Mouse (Mus musculus): ENCODE data around the gene Nlrp6. TPM values are rescaled to one million over a fixed set of nuclear protein-coding genes. Genes with fewer than 3 reads are reported as not detected.
"Not testable (repeated sequence)": the region's sequence is repeated elsewhere in the genome, so short reads cannot be mapped to it uniquely, and the experiment has no call there.

Nlrp6 gene
- polyA plus RNA-seq, 1 experiment from 2014 or later, result 18.8 TPM

DNA sequence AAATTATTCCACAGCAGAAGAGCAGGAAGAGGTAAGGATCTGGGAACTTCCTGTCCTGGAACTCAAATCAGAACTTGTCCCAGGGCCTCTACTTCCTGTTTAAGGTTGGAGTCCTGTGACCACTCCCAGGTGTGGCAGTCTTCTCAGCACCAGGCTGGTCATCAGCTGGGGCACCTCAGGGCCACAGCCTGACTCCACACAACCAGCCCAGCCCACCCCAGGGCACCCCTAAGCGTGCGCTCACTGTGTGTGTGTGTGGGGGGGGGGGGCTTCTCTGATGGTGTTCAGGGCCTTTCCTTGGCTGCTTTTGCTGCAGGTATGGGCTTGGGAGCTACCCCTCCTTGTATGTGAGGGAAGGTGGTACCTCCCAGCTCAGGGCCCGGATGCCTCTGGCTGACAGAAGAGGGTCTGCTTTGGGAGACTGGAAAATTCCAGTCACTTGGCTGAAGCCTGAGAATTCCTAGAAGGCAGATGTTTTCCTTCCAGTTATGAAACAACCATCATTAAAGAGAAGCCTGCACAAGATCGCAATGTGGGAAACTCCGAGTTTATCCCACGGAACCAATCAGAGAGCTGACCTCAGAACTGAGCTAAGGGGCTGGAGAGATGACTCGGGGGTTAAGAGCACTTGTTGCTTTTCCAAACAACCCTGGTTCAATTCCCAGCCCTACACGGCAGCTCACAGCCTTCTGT lies 50.9 kb downstream of the Nlrp6 start:
- H3K4me1 ChIP-seq (ENCODE audit: insufficient read depth), result peaks cover 4% of the 10 kb centered on the region; the same call in 1 of the 2 replicates
- WGBS (ENCODE audit: insufficient replicate concordance), result 76% methylated on average over 8 of the region's 8 CpGs
- H3K36me3 ChIP-seq (replicated peaks; ENCODE audit: insufficient read depth, low read length), result no peaks in the 10 kb centered on the region
- DNase-seq (no peak), ATAC-seq (no peak)
- H3K27me3 ChIP-seq (ENCODE audit: insufficient read depth, low read length), result no peaks in the 10 kb centered on the region
- TF ChIP-seq EP300 (IDR thresholded peaks at IDR 0.05; ENCODE audit: low read depth), result no peak
- TF ChIP-seq CTCF (IDR thresholded peaks at IDR 0.05; ENCODE audit: low read depth), result no peak
- H3K9me3 ChIP-seq (ENCODE audit: low read length), result no peaks in the 10 kb centered on the region
- H3K4me3 ChIP-seq (ENCODE audit: low read depth, low read length), result no peak overlapping the region
- H3K4me2 ChIP-seq (ENCODE audit: low read depth, low read length), result no peak overlapping the region
- peak overlapping the region; percentile 34; the same call in 1 of the 2 replicates for H3K27ac ChIP-seq (ENCODE audit: low read depth)
- H3K9ac ChIP-seq (replicated peaks), result no peak overlapping the region

- Histone ChIP-seq H3K9me3 (ENCODE audit: low read length) (no peaks in the 10 kb centered on the region), H3K4me2 (ENCODE audit: low read depth, low read length) (no peak overlapping the region), H3K9ac (replicated peaks) (no peak overlapping the region), H3K36me3 (replicated peaks; ENCODE audit: insufficient read depth, low read length) (no peaks in the 10 kb centered on the region), H3K27me3 (ENCODE audit: insufficient read depth, low read length) (no peaks in the 10 kb centered on the region), H3K4me1 (ENCODE audit: insufficient read depth) (no peaks in the 10 kb centered on the region), H3K4me3 (ENCODE audit: low read depth, low read length) (no peak overlapping the region), H3K27ac (ENCODE audit: low read depth) (no peak overlapping the region)
- no peak for ATAC-seq
- WGBS (ENCODE audit: insufficient replicate concordance), result 58% methylated on average over 14 of the region's 14 CpGs
- no peak for DNase-seq
- no peak for TF ChIP-seq EP300 (IDR thresholded peaks at IDR 0.05; ENCODE audit: low read depth)
- no peak for TF ChIP-seq CTCF (IDR thresholded peaks at IDR 0.05; ENCODE audit: low read depth)
Observed at GRCm38 (mm10) chr7:140973396-140974165, 52.9 kb downstream of the Nlrp6 start.

DNA sequence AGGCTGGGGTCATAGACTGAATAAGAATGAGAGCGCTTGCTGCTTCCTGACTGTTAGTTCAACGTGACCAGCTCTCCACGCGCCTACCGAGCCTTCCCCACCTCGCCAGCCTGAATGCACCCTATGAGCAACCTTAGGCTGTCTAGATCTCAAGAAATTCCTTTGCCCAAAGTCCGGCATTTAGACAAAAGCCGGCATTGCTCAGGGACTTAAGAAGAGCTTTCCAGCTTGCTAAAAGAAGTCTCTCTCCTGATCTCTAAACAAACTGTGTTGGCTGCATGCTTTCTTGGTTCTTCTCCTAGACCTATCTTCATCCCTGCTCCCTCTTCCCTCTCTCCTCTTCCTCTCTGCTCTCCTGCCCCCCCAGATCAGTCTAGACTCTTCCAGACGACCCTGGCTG lies 54.2 kb downstream of the Nlrp6 start:
- ATAC-seq (no peak), DNase-seq (no peak)
- TF ChIP-seq CTCF (IDR thresholded peaks at IDR 0.05; ENCODE audit: low read depth) (no peak), EP300 (IDR thresholded peaks at IDR 0.05; ENCODE audit: low read depth) (no peak)
- Histone ChIP-seq H3K4me3 (ENCODE audit: low read depth, low read length) (no peak overlapping the region), H3K27ac (ENCODE audit: low read depth) (no peak overlapping the region), H3K4me2 (ENCODE audit: low read depth, low read length) (no peak overlapping the region), H3K36me3 (replicated peaks; ENCODE audit: insufficient read depth, low read length) (no peaks in the 10 kb centered on the region), H3K4me1 (ENCODE audit: insufficient read depth) (no peaks in the 10 kb centered on the region), H3K9me3 (ENCODE audit: low read length) (no peaks in the 10 kb centered on the region), H3K27me3 (ENCODE audit: insufficient read depth, low read length) (no peaks in the 10 kb centered on the region), H3K9ac (replicated peaks) (no peak overlapping the region)
- WGBS (ENCODE audit: insufficient replicate concordance), result 33% methylated on average over 9 of the region's 9 CpGs

DNA sequence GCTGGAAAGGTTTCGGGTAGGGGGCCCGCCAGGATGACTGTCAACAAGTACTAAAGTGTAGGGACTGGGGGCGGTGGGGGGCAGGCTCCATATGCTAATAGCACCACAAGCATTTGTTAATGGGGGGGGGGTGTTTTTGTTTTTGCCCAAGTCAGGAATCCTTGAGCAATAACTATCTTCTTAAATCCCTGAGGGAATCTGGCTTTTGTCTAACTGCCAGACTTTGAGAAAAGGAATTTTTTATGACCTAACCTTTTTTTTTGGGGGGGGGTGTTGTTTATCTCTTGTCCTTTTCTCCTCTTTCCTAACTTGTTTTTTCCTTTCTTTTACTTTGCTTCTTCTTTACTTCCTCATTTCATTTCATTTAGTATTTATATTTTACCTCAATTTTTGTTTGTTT lies 54.8 kb downstream of the Nlrp6 start:
- H3K27ac ChIP-seq (ENCODE audit: low read depth), result no peak overlapping the region
- DNase-seq (no peak), ATAC-seq (no peak)
- H3K9me3 ChIP-seq (ENCODE audit: low read length), result no peaks in the 10 kb centered on the region
- no peak overlapping the region for H3K4me3 ChIP-seq (ENCODE audit: low read depth, low read length)
- H3K4me1 ChIP-seq (ENCODE audit: insufficient read depth), result no peaks in the 10 kb centered on the region
- H3K36me3 ChIP-seq (replicated peaks; ENCODE audit: insufficient read depth, low read length), result no peaks in the 10 kb centered on the region
- TF ChIP-seq EP300 (IDR thresholded peaks at IDR 0.05; ENCODE audit: low read depth) (no peak), CTCF (IDR thresholded peaks at IDR 0.05; ENCODE audit: low read depth) (no peak)
- WGBS (ENCODE audit: insufficient replicate concordance), result 75% methylated on average over 3 of the region's 3 CpGs
- no peaks in the 10 kb centered on the region for H3K27me3 ChIP-seq (ENCODE audit: insufficient read depth, low read length)
- no peak overlapping the region for H3K4me2 ChIP-seq (ENCODE audit: low read depth, low read length)
- no peak overlapping the region for H3K9ac ChIP-seq (replicated peaks)

DNA sequence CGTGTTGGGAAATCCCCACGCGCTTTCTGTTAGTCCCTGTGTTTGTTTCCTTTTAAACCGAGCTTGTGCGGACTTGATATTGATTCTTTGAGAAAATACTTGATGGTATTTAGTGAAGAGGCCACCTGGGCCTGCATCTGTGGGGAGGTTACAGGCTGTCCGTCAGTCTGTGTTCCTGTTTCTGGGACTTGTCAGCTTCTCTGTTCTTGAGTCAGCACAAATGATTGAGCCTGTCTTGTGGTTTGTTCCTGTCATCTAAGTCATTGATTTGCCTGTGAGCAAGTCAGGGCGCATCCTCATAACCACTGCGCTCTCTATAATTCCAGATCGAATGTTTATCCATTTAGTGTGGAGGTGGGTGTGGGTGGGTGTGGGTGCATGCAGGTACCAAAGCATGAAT lies 56.0 kb downstream of the Nlrp6 start:
- DNase-seq; H3K36me3 ChIP-seq (replicated peaks; ENCODE audit: insufficient read depth, low read length); H3K9me3 ChIP-seq (ENCODE audit: low read length); ATAC-seq; H3K4me3 ChIP-seq (ENCODE audit: low read depth, low read length); H3K4me2 ChIP-seq (ENCODE audit: low read depth, low read length); H3K4me1 ChIP-seq (ENCODE audit: insufficient read depth); H3K27ac ChIP-seq (ENCODE audit: low read depth); H3K9ac ChIP-seq (replicated peaks); H3K27me3 ChIP-seq (ENCODE audit: insufficient read depth, low read length): not testable (repeated sequence)
- WGBS (ENCODE audit: insufficient replicate concordance), result 54% methylated on average over 9 of the region's 9 CpGs

Other genes with a start within 250 kb of the Nlrp6 start
- gene Olfr45, start 239.0 kb upstream of the Nlrp6 start, polyA plus RNA-seq (2015; fragmentation: Nextera tagmentation; extraction: Ambion mirVana), result not detected in 2 replicates
- gene Olfr541, start 223.6 kb upstream of the Nlrp6 start, polyA plus RNA-seq (2015; fragmentation: Nextera tagmentation; extraction: Ambion mirVana), result not detected in 2 replicates
- gene Cyp2e1, start 157.2 kb upstream of the Nlrp6 start, polyA plus RNA-seq (2015; fragmentation: Nextera tagmentation; extraction: Ambion mirVana), result 556 and 629 TPM in 2 replicates
- gene Syce1, start 133.1 kb upstream of the Nlrp6 start, polyA plus RNA-seq (2015; fragmentation: Nextera tagmentation; extraction: Ambion mirVana), result not detected in 2 replicates
- gene Zfp941, start 98.7 kb upstream of the Nlrp6 start, polyA plus RNA-seq (2015; fragmentation: Nextera tagmentation; extraction: Ambion mirVana), result 0.14 and 0.21 TPM in 2 replicates
- gene Urah, start 85.9 kb upstream of the Nlrp6 start, polyA plus RNA-seq (2015; fragmentation: Nextera tagmentation; extraction: Ambion mirVana), result 316 TPM in 2 replicates
- not detected in 2 replicates for gene Scgb1c1, start 75.4 kb upstream of the Nlrp6 start, polyA plus RNA-seq (2015; fragmentation: Nextera tagmentation; extraction: Ambion mirVana)
- gene Odf3, start 73.1 kb upstream of the Nlrp6 start, polyA plus RNA-seq (2015; fragmentation: Nextera tagmentation; extraction: Ambion mirVana), result not detected in 2 replicates
- gene Gm45785, start 64.6 kb upstream of the Nlrp6 start, polyA plus RNA-seq (2015; fragmentation: Nextera tagmentation; extraction: Ambion mirVana), result not detected in 2 replicates
- gene Ric8a, start 63.9 kb upstream of the Nlrp6 start, polyA plus RNA-seq (2015; fragmentation: Nextera tagmentation; extraction: Ambion mirVana), result 15.9 and 17.1 TPM in 2 replicates
- 30.7 and 35.9 TPM in 2 replicates for gene Bet1l, start 63.3 kb upstream of the Nlrp6 start, polyA plus RNA-seq (2015; fragmentation: Nextera tagmentation; extraction: Ambion mirVana)
- 106 and 112 TPM in 2 replicates for gene Psmd13, start 38.9 kb upstream of the Nlrp6 start, polyA plus RNA-seq (2015; fragmentation: Nextera tagmentation; extraction: Ambion mirVana)
- gene Sirt3, start 38.6 kb upstream of the Nlrp6 start, polyA plus RNA-seq (2015; fragmentation: Nextera tagmentation; extraction: Ambion mirVana), result 66.2 and 66.9 TPM in 2 replicates
- 1.2 and 12.7 TPM in 2 replicates for gene Cox8b, start 20.5 kb upstream of the Nlrp6 start, polyA plus RNA-seq (2015; fragmentation: Nextera tagmentation; extraction: Ambion mirVana)
- 5.5 and 6.3 TPM in 2 replicates for gene Pgghg, start 20.5 kb downstream of the Nlrp6 start, polyA plus RNA-seq (2015; fragmentation: Nextera tagmentation; extraction: Ambion mirVana)
- gene Ifitm5, start 29.4 kb downstream of the Nlrp6 start, polyA plus RNA-seq (2015; fragmentation: Nextera tagmentation; extraction: Ambion mirVana), result 0.41 and 0.48 TPM in 2 replicates
- 0.59 TPM in 1 of 2 replicates, not detected in the other for gene Gm45717, start 35.0 kb downstream of the Nlrp6 start, polyA plus RNA-seq (2015; fragmentation: Nextera tagmentation; extraction: Ambion mirVana)
- 798 and 816 TPM in 2 replicates for gene Ifitm2, start 35.1 kb downstream of the Nlrp6 start, polyA plus RNA-seq (2015; fragmentation: Nextera tagmentation; extraction: Ambion mirVana)
- gene Ifitm1, start 46.3 kb downstream of the Nlrp6 start, polyA plus RNA-seq (2015; fragmentation: Nextera tagmentation; extraction: Ambion mirVana), result 33.4 and 38.6 TPM in 2 replicates
- 295 and 298 TPM in 2 replicates for gene Ifitm3, start 89.9 kb downstream of the Nlrp6 start, polyA plus RNA-seq (2015; fragmentation: Nextera tagmentation; extraction: Ambion mirVana)
- gene Ifitm6, start 97.0 kb downstream of the Nlrp6 start, polyA plus RNA-seq (2015; fragmentation: Nextera tagmentation; extraction: Ambion mirVana), result 53.6 and 54.4 TPM in 2 replicates
- gene Gm17387, start 108.2 kb downstream of the Nlrp6 start, polyA plus RNA-seq (2015; fragmentation: Nextera tagmentation; extraction: Ambion mirVana), result not detected in 2 replicates
- 0.15 and 0.34 TPM in 2 replicates for gene B4galnt4, start 140.2 kb downstream of the Nlrp6 start, polyA plus RNA-seq (2015; fragmentation: Nextera tagmentation; extraction: Ambion mirVana)
- 1.4 and 1.5 TPM in 2 replicates for gene Pkp3, start 157.3 kb downstream of the Nlrp6 start, polyA plus RNA-seq (2015; fragmentation: Nextera tagmentation; extraction: Ambion mirVana)
- gene Sigirr, start 179.7 kb downstream of the Nlrp6 start, polyA plus RNA-seq (2015; fragmentation: Nextera tagmentation; extraction: Ambion mirVana), result 18.0 and 20.1 TPM in 2 replicates
- gene Ano9, start 196.9 kb downstream of the Nlrp6 start, polyA plus RNA-seq (2015; fragmentation: Nextera tagmentation; extraction: Ambion mirVana), result 1.4 and 1.8 TPM in 2 replicates
- gene Ptdss2, start 201.5 kb downstream of the Nlrp6 start, polyA plus RNA-seq (2015; fragmentation: Nextera tagmentation; extraction: Ambion mirVana), result 57.9 and 71.0 TPM in 2 replicates